Mouse (Mus musculus) Patski (cell line): ENCODE data around the gene Cenpb. TPM values are rescaled to one million over a fixed set of nuclear protein-coding genes. Genes with fewer than 3 reads are reported as not detected.

Experiments used
- ATAC-seq: fragments of 100-300 bp; one replicate; pipeline ENCODE4 v1.8.0; 2021
- CTCF ChIA-PET: fragments of 350-600 bp; sonication (Branson Sonifier 250); formaldehyde crosslinking; loops from one replicate; lab custom pipeline; 2022; ENCODE audit warnings: inconsistent platforms; lab: Charles Lee
- POLR2A ChIA-PET: fragments of 350-600 bp; sonication (Branson Sonifier 250); formaldehyde crosslinking; loops from one replicate; lab custom pipeline; 2022; ENCODE audit warnings: antibody characterized with exemption, inconsistent platforms; lab: Charles Lee
- DNase-seq: peaks from one replicate; pipeline ENCODE4 v3.0.0-alpha.2; 2011; ENCODE audit warnings: low read depth, low spot score
- H3K27me3 ChIP-seq: fragments of 371-371 bp; one replicate; pipeline ENCODE4 v1.5.1; 2021
- CTCF ChIP-seq: fragments of 100-300 bp; IDR thresholded peaks from one replicate; pipeline ENCODE4 v1.5.1; 2021
- in situ Hi-C: fragments of 300-500 bp; cut with MboI; formaldehyde crosslinking; loops from 3 replicates; pipeline ENCODE4 v1.11.1; 2018; ENCODE audit warnings: low pct_unique_long_range_greater_than_20kb, mixed read lengths
- polyA plus RNA-seq: library from polyadenylated mRNA; unstranded; gene quantifications from one replicate; pipeline ENCODE4 v1.2.3, GENCODE M21; 2021

Cenpb gene
- polyA plus RNA-seq, 1 experiment from 2014 or later, result 84.4 TPM

DNA sequence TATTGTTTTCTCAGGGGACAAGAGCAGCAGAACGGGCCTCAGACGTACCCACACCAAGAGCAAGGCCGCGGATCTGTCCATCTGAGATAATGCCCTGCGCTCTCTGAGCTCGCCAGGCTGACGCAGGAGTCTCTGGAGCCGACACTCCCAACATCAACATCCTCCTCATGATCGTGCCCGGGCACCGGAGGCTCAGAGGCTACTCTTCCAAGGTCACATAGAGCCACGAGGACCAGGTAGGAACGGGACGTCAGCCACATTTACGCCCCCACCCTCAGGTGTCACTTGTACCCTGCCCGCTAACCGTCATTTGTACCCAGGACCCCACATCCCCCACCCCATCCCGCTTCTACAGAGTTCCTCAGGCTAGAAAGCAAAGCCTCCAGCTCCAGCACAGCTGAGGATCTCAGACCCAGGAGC, 20.4 kb downstream of the Cenpb start:
- ChIA-PET CTCF (interaction anchor here (0.9 to 3.0 kb wide), 6 partner anchors 10 to 103 kb away, joined by 3 to 11 read pairs (median 4); partner anchors contain the start of gene Spef1), POLR2A (interaction anchor here (0.6 to 2.8 kb wide), 5 partner anchors 12 to 171 kb away, joined by 4 to 8 read pairs (median 6); no protein-coding TSS in a partner anchor)
- no peaks in the 10 kb centered on the region for H3K27me3 ChIP-seq
- TF ChIP-seq CTCF, result no peak
- in situ Hi-C loops, result no loop called here
- ATAC-seq (peak; percentile 11), DNase-seq (no peak)

DNA sequence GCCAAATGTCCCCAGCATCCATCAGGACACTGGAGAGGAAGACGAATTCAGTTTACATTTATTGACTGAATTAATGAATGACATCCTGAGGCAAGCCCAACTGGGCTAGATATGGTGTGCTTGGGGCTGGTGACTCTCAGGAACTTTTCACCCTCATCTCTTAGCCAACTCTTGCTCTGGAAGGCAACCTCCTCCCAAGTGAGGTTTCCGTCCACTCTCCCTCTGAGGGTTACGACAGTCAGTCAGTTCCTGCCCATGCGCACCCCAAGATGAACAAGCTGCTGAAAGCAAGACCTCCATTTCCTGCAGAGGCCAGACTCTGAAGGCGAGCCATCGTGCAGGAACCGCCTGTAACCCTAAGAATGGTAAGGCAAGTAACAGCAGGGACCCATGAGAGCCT, 22.9 kb downstream of the Cenpb start:
- POLR2A ChIA-PET, result no interaction called here
- no peak for TF ChIP-seq CTCF
- CTCF ChIA-PET, result no interaction called here
- DNase-seq (no peak), ATAC-seq (no peak)
- H3K27me3 ChIP-seq, result no peaks in the 10 kb centered on the region
- in situ Hi-C loops, result no loop called here

DNA sequence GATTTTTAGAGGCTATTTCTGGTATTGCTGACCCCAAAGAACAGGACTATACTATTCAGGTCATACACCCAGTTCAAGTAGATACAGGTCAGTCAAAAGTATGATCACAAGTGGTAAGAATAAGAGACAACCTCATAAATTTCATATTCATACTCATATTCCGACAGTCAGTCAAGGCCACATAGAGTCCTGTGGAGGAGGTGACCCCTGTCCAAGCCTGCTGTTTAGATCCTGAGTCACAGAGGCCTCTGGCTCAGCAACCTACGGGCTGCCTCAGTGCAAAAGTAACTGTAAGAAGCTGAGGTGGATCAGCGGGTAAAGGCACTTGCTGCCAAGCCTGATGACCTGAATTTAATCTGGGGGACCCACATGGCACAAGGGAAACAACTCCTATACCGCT, 25.8 kb downstream of the Cenpb start:
- no peaks in the 10 kb centered on the region for H3K27me3 ChIP-seq
- no peak for TF ChIP-seq CTCF
- in situ Hi-C loops, result no loop called here
- ATAC-seq, result no peak
- DNase-seq, result no peak
- CTCF ChIA-PET, result interaction anchor here (2.4 kb wide), 1 partner anchor 10 kb away, joined by 5 read pairs; no protein-coding TSS in a partner anchor
- POLR2A ChIA-PET, result no interaction called here

DNA sequence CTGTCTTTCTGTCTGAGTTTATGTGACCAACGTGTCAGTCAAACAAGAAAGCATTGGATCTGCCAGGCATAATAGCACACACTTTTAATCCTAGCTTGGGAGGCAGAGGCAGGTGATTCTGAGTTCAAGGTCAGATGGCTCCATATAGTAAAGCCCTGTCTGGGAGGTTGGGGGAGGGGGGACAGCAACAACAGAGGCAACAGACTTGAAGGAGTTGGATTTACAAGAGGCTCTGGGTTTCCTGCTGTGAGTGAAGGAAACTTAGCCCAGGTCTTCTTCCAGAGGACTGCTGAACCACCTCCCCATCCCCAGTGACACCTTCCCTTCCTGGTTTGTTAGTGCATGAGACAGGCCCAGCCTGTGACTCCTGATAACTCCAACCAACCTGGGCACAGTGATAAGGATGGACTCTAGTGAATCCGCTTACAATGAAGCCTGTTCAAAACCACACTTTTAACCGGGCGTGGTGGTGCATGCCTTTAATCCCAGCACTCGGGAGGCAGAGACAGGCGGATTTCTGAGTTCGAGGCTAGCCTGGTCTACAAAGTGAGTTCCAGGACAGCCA, 27.6 kb downstream of the Cenpb start:
- no peak for ATAC-seq
- POLR2A ChIA-PET, result no interaction called here
- no peaks in the 10 kb centered on the region for H3K27me3 ChIP-seq
- DNase-seq, result no peak
- CTCF ChIA-PET, result no interaction called here
- in situ Hi-C loops, result no loop called here
- no peak for TF ChIP-seq CTCF

DNA sequence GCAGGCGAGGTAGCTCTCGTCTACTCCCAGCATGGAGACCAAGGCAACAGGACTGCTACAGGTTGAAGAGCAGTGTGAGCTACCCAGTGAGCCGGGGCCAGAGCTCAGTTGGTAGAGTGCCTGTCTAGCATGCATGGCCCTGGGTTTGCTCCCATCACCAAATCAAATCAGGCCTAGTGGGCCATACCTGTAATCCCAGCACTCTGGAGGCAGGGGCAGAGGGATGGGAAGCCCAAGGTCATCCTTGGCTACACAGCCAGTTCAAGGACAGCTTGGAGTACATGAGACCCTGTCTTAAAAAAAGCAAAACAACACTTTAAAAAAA, 30.7 kb downstream of the Cenpb start:
- in situ Hi-C loops, result no loop called here

DNA sequence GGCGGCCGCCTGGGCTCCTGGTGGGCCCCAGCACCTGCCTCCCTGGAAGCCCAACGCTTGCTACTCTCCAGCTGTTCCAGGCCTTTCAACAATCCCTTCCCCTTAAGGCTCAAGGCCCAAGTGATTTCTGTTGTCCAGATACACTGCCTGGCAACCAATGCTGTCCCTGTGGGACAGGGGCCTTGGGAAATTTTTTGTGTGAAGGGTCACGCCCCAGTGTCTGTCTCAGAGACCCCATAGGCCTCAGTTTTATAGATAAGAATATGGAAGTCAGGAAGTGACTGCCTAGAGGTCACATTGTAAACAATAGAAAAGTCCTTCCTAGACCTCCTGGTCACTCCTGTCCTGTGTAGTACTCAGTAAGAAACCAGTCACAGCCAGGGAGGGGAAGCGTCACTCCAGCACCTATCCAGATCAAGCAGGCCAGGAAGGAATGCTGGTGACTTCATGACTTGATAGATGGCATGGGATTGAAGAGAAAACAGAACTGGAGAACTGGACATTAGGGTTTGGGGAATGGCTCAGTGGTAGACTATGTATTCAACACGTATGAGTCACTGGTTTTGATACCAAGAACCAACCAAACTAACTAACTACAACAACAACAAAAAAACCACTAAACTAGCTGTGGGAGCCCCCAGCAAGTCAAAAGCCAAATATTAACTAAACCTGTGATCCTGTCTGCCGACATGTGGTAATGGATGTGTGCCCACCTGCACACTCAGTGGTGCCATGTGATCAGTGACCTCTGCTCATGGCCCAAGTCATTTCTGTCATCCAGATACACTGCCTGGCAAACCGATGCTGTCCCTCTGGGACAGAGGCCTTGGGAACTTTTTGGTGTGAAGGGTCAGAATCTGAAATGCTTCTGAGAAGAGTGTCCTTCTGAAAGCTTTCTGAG, 31.3 kb downstream of the Cenpb start:
- in situ Hi-C loops, result no loop called here
- no peaks in the 10 kb centered on the region for H3K27me3 ChIP-seq
- ChIA-PET POLR2A (interaction anchor here (1.3 kb wide), 1 partner anchor 10 kb away, joined by 3 read pairs; no protein-coding TSS in a partner anchor), CTCF (no interaction called here)
- no peak for TF ChIP-seq CTCF
- peak; percentile 77 for ATAC-seq
- DNase-seq, result peak; percentile 65

More for the DNA sequence above, 30.7 kb downstream of the Cenpb start:
- DNase-seq, result no peak
- ATAC-seq, result no peak
- H3K27me3 ChIP-seq, result no peaks in the 10 kb centered on the region
- POLR2A ChIA-PET, result interaction anchor here (1.3 kb wide), 1 partner anchor 9 kb away, joined by 3 read pairs; no protein-coding TSS in a partner anchor
- no peak for TF ChIP-seq CTCF
- CTCF ChIA-PET, result no interaction called here

DNA sequence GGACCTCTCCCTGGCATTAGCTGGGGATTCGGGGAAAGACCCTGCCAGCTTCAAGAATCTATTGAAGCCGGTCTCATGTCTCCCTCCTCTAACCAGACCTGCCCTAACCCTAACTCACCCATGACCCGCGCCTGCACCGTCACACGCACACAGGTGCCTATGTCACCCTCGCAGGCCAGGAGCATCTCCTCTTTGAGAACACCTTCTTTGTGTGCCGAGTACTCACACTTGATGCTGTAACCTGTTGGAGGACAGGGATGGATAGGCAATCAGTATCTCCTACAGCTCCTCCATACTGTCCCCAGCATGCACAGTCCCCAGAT, 32.9 kb downstream of the Cenpb start:
- ChIA-PET CTCF (no interaction called here), POLR2A (no interaction called here)
- ATAC-seq (no peak), DNase-seq (no peak)
- no peaks in the 10 kb centered on the region for H3K27me3 ChIP-seq
- no peak for TF ChIP-seq CTCF
- in situ Hi-C loops, result no loop called here

DNA sequence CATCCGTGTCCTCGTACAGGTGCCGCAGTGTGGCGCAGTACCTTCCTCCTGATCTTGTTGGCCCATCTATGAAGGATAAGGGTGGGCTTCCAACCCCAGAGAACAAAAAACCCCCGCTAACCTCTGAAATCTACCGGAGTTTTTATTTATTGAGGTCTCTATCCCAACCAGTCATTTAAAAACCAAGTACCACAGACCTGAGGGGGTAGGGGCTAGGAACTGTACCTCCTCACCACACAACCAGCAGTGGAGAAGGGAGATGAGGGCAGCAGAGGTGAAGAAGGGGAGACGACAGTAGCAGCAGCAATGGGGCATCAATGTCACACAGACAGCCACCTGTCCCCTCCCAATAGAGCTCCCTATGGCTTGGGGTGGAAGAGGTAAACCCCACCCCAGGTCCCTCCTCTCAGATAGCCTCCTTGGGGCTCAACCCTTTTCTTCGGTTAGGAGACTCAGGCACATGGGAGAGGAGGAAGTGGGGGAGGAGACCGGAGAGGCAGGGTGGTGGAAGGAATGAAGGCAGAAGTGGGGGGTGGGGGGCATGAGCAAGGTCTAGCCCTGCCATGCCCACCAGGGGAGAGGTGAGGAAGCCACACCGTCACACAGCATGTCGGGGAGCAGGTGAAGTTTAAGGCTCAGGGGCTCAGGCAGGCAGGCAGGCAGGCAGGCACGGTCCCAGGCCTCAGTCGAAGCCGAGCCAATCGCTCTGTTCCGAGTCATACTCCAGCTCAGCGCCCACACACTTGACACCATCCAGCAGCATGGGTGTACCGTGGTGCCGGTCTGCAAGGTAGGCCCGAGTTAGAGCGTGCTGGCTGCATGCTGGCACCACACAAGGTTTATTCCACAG, 33.4 kb downstream of the Cenpb start:
- ATAC-seq (no peak), DNase-seq (no peak)
- H3K27me3 ChIP-seq, result no peaks in the 10 kb centered on the region
- in situ Hi-C loops, result no loop called here
- ChIA-PET CTCF (no interaction called here), POLR2A (no interaction called here)
- no peak for TF ChIP-seq CTCF

DNA sequence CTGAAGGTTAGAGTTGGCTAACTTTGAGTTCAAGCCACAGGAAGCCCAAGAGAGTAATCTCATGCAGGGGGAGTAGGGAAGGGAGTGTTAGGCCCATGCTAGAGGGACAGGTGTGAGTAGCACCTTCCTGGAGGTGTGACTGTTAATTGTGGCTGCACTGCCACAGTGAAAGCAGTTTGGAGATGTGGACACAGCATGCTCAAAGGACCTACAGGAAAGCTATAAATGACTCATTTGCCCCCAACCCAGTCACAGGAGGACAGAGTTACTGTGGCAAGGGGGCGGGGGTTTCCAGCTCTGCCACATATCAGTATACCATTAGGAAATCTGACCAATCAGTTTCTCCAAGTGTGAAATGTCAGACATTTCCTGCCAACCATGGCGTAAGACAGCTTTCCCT, 34.3 kb downstream of the Cenpb start:
- no peaks in the 10 kb centered on the region for H3K27me3 ChIP-seq
- DNase-seq (no peak), ATAC-seq (no peak)
- ChIA-PET POLR2A (no interaction called here), CTCF (no interaction called here)
- TF ChIP-seq CTCF, result no peak
- in situ Hi-C loops, result no loop called here

DNA sequence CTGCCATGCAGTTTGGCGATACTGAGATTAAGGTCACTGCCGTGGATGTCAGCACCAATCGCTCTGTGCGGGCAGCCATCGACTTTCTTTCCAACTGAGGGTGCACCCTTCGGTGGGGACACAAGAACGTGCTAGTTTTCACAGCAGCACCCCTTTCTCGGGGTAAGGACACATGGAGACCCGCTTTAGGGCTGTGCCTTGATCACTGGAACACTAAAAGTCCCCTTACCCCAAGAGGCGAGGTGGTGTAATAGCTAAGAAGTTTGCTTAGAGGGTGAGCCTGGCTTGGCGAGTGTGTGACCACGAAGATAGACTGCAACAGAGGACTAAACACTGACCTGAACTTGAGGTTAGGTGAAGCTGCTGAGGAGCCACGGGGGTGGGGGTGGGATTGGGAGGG, 34.7 kb downstream of the Cenpb start:
- DNase-seq, result no peak
- CTCF ChIA-PET, result no interaction called here
- no peak for ATAC-seq
- POLR2A ChIA-PET, result no interaction called here
- in situ Hi-C loops, result no loop called here
- TF ChIP-seq CTCF, result no peak
- H3K27me3 ChIP-seq, result no peaks in the 10 kb centered on the region
